Mouse (Mus musculus): ENCODE data around the gene Laptm5.

GRCm38 (mm10) chr4:130881336-130881735, 31.6 kb upstream of the Laptm5 start:
- TF ChIP-seq CTCF (IDR thresholded peaks at IDR 0.05; ENCODE audit: control insufficient read depth, insufficient read depth, insufficient replicate concordance, low read depth, low read length) (no peak), POLR2A (IDR thresholded peaks at IDR 0.05; ENCODE audit: control insufficient read depth, low read depth, low read length) (no peak)

Data from testis, adult 2 months (tissue).